Mouse (Mus musculus): ENCODE measurements around the gene Hhat. TPM values are rescaled to one million over a fixed set of nuclear protein-coding genes. Genes with fewer than 3 reads are reported as not detected.

Gene Hhat
- total and polyA plus RNA-seq, 3 experiments: 0.39 to 1.0 TPM; not detected in 1

DNA sequence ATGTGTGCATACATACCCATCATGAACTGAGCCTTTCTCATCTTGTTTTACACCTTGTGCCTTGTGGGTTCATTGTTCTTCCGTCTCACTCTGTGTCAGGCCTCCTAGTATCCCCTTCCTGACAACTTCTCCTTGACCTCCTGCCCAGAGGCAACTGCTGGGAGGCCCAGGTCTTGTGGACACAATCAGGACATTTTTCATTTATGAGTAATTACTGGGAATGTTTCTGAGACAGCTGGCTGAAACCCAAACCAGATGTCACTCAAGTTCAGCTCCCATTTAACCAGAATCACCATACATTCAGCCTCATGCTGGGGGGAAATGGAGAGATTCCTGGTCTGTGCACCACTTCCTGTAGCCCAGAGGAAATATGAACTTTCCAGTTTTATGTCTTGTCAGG lies 316.5 kb downstream of the Hhat start:
- Histone ChIP-seq H3K9ac (ENCODE audit: control insufficient read depth, low read depth, low read length, poor library complexity, severe bottlenecking) (no peak overlapping the region), H3K36me3 (ENCODE audit: control insufficient read depth in 1 of 2, insufficient read depth in 2 of 2, low read length in 2 of 2) (no peaks in the 10 kb centered on the region), H3K4me1 (ENCODE audit: control insufficient read depth in 1 of 2, insufficient read depth in 2 of 2, low read length in 2 of 2) (no peaks in the 10 kb centered on the region), H3K27me3 (ENCODE audit: control insufficient read depth in 1 of 2, insufficient read depth in 2 of 2, low read length in 2 of 2) (no peaks in the 10 kb centered on the region), H3K79me2 (ENCODE audit: control insufficient read depth, insufficient read depth, low read length, poor library complexity) (no peaks in the 10 kb centered on the region), H3K4me3 (ENCODE audit: control insufficient read depth in 1 of 2, insufficient read depth in 1 of 2, low read depth in 2 of 2, low read length in 2 of 2) (no peak overlapping the region), H3K9me3 (replicated peaks; ENCODE audit: insufficient read depth, low read length) (no peaks in the 10 kb centered on the region), H3K27ac (ENCODE audit: control insufficient read depth, low read depth, low read length) (no peak overlapping the region)
- DNase-seq (ENCODE audit: low read depth, low spot score): no peak
- TF ChIP-seq MXI1 (IDR thresholded peaks at IDR 0.05; ENCODE audit: low read depth, low read length) (no peak), TAL1 (IDR thresholded peaks at IDR 0.05; ENCODE audit: low read length) (no peak), ZNF384 (IDR thresholded peaks at IDR 0.05; ENCODE audit: low read depth, low read length) (no peak), HCFC1 (IDR thresholded peaks at IDR 0.05; ENCODE audit: low read depth, low read length) (no peak), ZKSCAN1 (IDR thresholded peaks at IDR 0.05; ENCODE audit: low read depth, low read length) (no peak), ELF1 (IDR thresholded peaks at IDR 0.05; ENCODE audit: low read depth, low read length) (no peak), CTCF (IDR thresholded peaks at IDR 0.05 in 2 of 3, conservative IDR thresholded peaks at IDR 0.05 in 1 of 3; ENCODE audit: control insufficient read depth in 1 of 3, insufficient read depth in 1 of 3, low read depth in 2 of 3, low read length in 3 of 3, poor library complexity in 1 of 3, severe bottlenecking in 1 of 3) (no peak), MAZ (IDR thresholded peaks at IDR 0.05; ENCODE audit: low read depth, low read length) (no peak), POLR2AphosphoS5 (IDR thresholded peaks at IDR 0.05; ENCODE audit: borderline replicate concordance, low read depth, low read length) (no peak), MAFK (IDR thresholded peaks at IDR 0.05; ENCODE audit: borderline replicate concordance, low read depth, low read length) (no peak), GATA1 (IDR thresholded peaks at IDR 0.05; ENCODE audit: low read depth, low read length) (no peak), BHLHE40 (IDR thresholded peaks at IDR 0.05; ENCODE audit: borderline replicate concordance, low read depth, low read length) (no peak), ZC3H11A (IDR thresholded peaks at IDR 0.05; ENCODE audit: low read depth, low read length) (no peak), CHD1 (IDR thresholded peaks at IDR 0.05; ENCODE audit: low read depth, low read length) (no peak)

DNA sequence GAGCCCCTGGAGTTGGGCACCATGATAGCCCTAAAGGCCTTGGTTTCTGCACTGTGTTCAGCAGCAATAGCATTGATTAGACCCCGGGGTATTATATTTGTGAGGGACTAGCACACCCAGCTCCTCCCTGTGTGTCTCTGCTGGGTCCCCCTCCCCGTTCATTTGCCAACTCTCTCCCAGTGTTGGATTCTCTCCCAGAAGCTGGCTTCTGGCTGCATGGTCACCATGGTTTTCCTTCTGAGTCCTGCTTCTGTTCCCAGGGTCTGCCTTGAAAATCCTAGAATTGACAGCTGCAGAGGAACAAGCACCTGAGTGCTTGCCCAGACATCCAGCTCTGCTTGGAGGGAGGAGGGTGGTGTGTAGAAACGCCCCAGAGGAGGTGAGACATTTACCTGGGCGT lies 319.3 kb downstream of the Hhat start:
- TF ChIP-seq MAX (IDR thresholded peaks at IDR 0.05; ENCODE audit: low read length) (no peak), MYC (IDR thresholded peaks at IDR 0.05; ENCODE audit: low read depth, low read length) (no peak), UBTF (IDR thresholded peaks at IDR 0.05; ENCODE audit: borderline replicate concordance, insufficient read depth, low read depth, low read length) (no peak), MAFK (IDR thresholded peaks at IDR 0.05; ENCODE audit: borderline replicate concordance, low read depth, low read length) (no peak), MAZ (IDR thresholded peaks at IDR 0.05; ENCODE audit: low read depth, low read length) (no peak), KAT2A (conservative IDR thresholded peaks at IDR 0.05; ENCODE audit: low read depth, low read length) (no peak), TCF12 (IDR thresholded peaks at IDR 0.05; ENCODE audit: low read depth, low read length) (no peak), SMC3 (IDR thresholded peaks at IDR 0.05; ENCODE audit: low read depth, low read length) (no peak), ZKSCAN1 (IDR thresholded peaks at IDR 0.05; ENCODE audit: low read depth, low read length) (no peak)
- no peak for DNase-seq (ENCODE audit: low read depth, low spot score)
- Histone ChIP-seq H3K27me3 (ENCODE audit: control insufficient read depth in 1 of 2, insufficient read depth in 2 of 2, low read length in 2 of 2) (no peaks in the 10 kb centered on the region), H3K4me1 (ENCODE audit: control insufficient read depth in 1 of 2, insufficient read depth in 2 of 2, low read length in 2 of 2) (no peaks in the 10 kb centered on the region), H3K9me3 (replicated peaks; ENCODE audit: insufficient read depth, low read length) (no peaks in the 10 kb centered on the region), H3K36me3 (ENCODE audit: control insufficient read depth in 1 of 2, insufficient read depth in 2 of 2, low read length in 2 of 2) (no peaks in the 10 kb centered on the region), H3K79me2 (ENCODE audit: control insufficient read depth, insufficient read depth, low read length, poor library complexity) (no peaks in the 10 kb centered on the region), H3K4me3 (ENCODE audit: control insufficient read depth in 1 of 2, insufficient read depth in 1 of 2, low read depth in 2 of 2, low read length in 2 of 2) (no peak overlapping the region), H3K27ac (ENCODE audit: control insufficient read depth, low read depth, low read length) (no peak overlapping the region), H3K9ac (ENCODE audit: control insufficient read depth, low read depth, low read length, poor library complexity, severe bottlenecking) (no peak overlapping the region)

Measured in MEL (cell line).